Mouse (Mus musculus) forebrain, embryonic 15.5 days (tissue): Measurements from ENCODE around the gene Intu. TPM values are rescaled to one million over a fixed set of nuclear protein-coding genes. Genes with fewer than 3 reads are reported as not detected.

Experiments used
- ATAC-seq: fragments of 200-750 bp; cut with Nextera tagmentation; replicated peaks from 2 replicates; pipeline ENCODE4 v1.8.0; 2017; ENCODE audit warnings: mild to moderate bottlenecking, moderate TSS enrichment, moderate library complexity
- H3K27ac ChIP-seq: fragments of 300-500 bp; sonication (generic); replicated peaks from 2 replicates; pipeline ENCODE4 v1.5.1; 2015; ENCODE audit warnings: mild to moderate bottlenecking, inconsistent platforms
- H3K27me3 ChIP-seq: fragments of 300-500 bp; sonication (generic); 2 replicates; pipeline ENCODE4 v1.6.1; 2015; ENCODE audit warnings: inconsistent platforms
- H3K36me3 ChIP-seq: fragments of 300-500 bp; sonication (generic); 2 replicates; pipeline ENCODE4 v1.6.1; 2015; ENCODE audit warnings: mild to moderate bottlenecking, inconsistent platforms
- H3K4me1 ChIP-seq: fragments of 300-500 bp; sonication (generic); 2 replicates; pipeline ENCODE4 v1.6.1; 2015; ENCODE audit warnings: inconsistent platforms
- H3K4me2 ChIP-seq: fragments of 300-500 bp; sonication (generic); replicated peaks from 2 replicates; pipeline ENCODE4 v1.6.1; 2015; ENCODE audit warnings: mild to moderate bottlenecking, inconsistent platforms
- H3K4me3 ChIP-seq: fragments of 300-500 bp; sonication (generic); 2 replicates; pipeline ENCODE4 v1.5.1; 2015; ENCODE audit warnings: mild to moderate bottlenecking, inconsistent platforms
- H3K9ac ChIP-seq: fragments of 300-500 bp; sonication (generic); replicated peaks from 2 replicates; pipeline ENCODE4 v1.6.1; 2015; ENCODE audit warnings: mild to moderate bottlenecking, inconsistent platforms
- H3K9me3 ChIP-seq: fragments of 300-500 bp; sonication (generic); 2 replicates; pipeline ENCODE4 v1.6.1; 2016; ENCODE audit warnings: inconsistent platforms
- WGBS: fragments of 180-500 bp; shearing (Covaris S2); methylation state at CpG from one replicate; pipeline ENCODE4 v1.1.7; 2015; ENCODE audit warnings: mixed read lengths; 5-methylcytosine and 5-hydroxymethylcytosine counted together
- polyA plus RNA-seq: library from polyadenylated mRNA; unstranded; fragments of >200 nt; fragmentation: Nextera tagmentation; extraction: Ambion mirVana; gene quantifications from 2 replicates; pipeline ENCODE4 v1.2.1, GENCODE M21; 2015

Gene Intu
- polyA plus RNA-seq, 1 experiment from 2014 or later, result 4.8 TPM

- Histone ChIP-seq H3K4me1 (no peaks in the 10 kb centered on the region), H3K4me2 (no peak overlapping the region), H3K9me3 (no peaks in the 10 kb centered on the region), H3K27ac (no peak overlapping the region), H3K9ac (no peak overlapping the region), H3K36me3 (peaks cover 5% of the 10 kb centered on the region), H3K4me3 (no peak overlapping the region), H3K27me3 (no peaks in the 10 kb centered on the region)
- 87% methylated on average over 10 of the region's 10 CpGs for WGBS
- no peak for ATAC-seq
Observed at GRCm38 (mm10) chr3:40693435-40693834, 162.3 kb downstream of the Intu start.

DNA sequence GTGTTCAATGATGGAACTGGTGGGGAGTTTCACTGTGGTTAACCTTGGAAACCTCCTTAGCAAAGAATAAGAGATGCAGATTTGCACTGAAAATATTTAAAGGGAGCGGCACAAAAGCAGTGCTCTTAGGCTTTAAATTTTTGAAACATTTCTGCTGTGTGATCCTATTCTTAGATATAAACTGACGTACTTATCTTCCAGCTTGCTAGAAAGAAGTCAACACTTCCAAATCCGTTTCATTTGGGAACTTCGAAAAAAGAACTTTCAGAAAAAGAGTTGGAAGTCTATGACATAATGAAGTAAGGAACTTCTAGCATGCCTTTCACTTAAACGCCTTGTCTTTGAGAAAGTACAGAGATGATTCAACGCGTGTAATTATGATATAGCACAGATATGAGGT lies 162.9 kb downstream of the Intu start:
- Histone ChIP-seq H3K36me3 (peaks cover 5% of the 10 kb centered on the region), H3K4me1 (no peaks in the 10 kb centered on the region), H3K4me3 (no peak overlapping the region), H3K27ac (no peak overlapping the region), H3K9ac (no peak overlapping the region), H3K27me3 (no peaks in the 10 kb centered on the region), H3K9me3 (no peaks in the 10 kb centered on the region), H3K4me2 (no peak overlapping the region)
- ATAC-seq, result no peak
- 91% methylated on average over 7 of the region's 7 CpGs for WGBS

DNA sequence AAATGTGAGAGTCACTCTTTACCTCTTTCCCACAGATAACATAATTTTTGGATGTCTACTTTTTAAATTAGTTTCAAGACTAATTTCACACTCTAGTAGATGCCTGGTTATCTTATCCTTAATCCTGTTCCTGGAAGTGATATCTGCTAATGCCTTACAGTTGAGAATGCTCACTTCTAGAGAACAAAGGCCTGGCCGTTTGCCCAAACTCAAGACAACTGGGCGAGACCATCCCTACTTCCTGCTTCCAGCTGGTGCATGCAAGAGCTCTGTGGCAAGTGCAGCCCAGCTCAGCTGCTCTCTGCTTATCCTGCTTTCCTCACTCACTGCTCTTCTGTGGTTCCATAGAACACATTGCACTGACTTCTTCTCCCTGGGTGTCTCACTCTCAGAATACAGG lies 163.4 kb downstream of the Intu start:
- Histone ChIP-seq H3K4me1 (no peaks in the 10 kb centered on the region), H3K9ac (no peak overlapping the region), H3K4me2 (no peak overlapping the region), H3K27me3 (no peaks in the 10 kb centered on the region), H3K27ac (no peak overlapping the region), H3K4me3 (no peak overlapping the region), H3K36me3 (peaks cover 5% of the 10 kb centered on the region), H3K9me3 (no peaks in the 10 kb centered on the region)
- 57% methylated on average over 2 of the region's 2 CpGs for WGBS
- ATAC-seq, result no peak

- no peaks in the 10 kb centered on the region for H3K4me1 ChIP-seq
- H3K4me2 ChIP-seq, result no peak overlapping the region
- H3K9me3 ChIP-seq, result no peaks in the 10 kb centered on the region
- no peaks in the 10 kb centered on the region for H3K27me3 ChIP-seq
- H3K36me3 ChIP-seq, result peaks cover 5% of the 10 kb centered on the region
- no peak for ATAC-seq
- H3K27ac ChIP-seq, result no peak overlapping the region
- no peak overlapping the region for H3K9ac ChIP-seq
- no peak overlapping the region for H3K4me3 ChIP-seq
- 100% methylated on average over 2 of the region's 2 CpGs for WGBS
Observed at GRCm38 (mm10) chr3:40695162-40695561, 164.1 kb downstream of the Intu start.

DNA sequence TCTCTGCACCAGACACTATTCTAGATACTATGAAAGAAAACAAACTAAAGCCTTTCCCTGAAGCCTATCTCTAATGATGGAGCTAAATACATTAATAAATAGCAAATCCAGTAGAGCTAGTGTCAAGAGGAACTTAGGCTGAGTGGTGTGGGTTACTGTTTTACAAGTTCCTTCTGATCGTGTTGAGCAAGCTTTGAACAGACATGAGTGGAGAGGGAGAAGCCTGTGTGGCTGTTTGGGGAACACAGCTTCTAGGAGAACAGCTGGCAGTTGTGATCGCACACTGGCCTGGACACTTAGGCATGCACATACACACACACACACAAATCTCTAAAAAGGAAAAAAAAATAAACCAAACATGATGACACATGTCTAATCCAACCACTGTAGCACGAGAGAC lies 167.7 kb downstream of the Intu start:
- peaks cover 5% of the 10 kb centered on the region for H3K36me3 ChIP-seq
- no peaks in the 10 kb centered on the region for H3K27me3 ChIP-seq
- no peak overlapping the region for H3K4me2 ChIP-seq
- ATAC-seq, result no peak
- no peaks in the 10 kb centered on the region for H3K4me1 ChIP-seq
- no peak overlapping the region for H3K27ac ChIP-seq
- WGBS, result 91% methylated on average over 3 of the region's 3 CpGs
- no peak overlapping the region for H3K9ac ChIP-seq
- no peaks in the 10 kb centered on the region for H3K9me3 ChIP-seq
- no peak overlapping the region for H3K4me3 ChIP-seq

DNA sequence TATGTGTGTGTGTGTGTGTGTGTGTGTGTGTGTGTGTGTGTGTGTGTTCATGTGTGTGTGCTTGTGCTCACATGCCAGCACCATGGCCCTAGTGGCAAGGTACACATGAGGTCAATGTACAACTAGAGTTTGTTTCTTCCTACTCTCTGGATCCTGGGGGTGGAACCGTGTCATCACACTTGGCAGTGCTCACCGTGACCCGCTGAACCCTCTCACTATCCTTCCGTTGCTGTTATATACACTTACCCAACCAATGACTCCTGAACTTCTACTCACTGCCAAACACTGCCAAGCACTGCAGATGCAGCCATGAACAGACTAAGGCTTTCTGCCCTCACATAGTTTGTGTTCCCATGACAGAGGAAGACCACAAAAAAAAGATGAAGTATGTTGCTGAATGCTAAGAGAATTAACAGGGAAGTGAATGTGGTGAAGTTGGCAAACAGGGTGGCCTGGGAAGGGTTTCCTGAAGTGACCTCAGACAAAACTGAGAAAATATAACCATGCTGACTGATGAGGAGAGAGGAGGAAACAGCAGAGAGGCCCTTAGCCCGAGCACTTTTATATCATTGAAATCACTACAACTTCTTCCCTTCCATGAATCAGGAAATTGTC lies 173.8 kb downstream of the Intu start:
- Histone ChIP-seq H3K9me3 (no peaks in the 10 kb centered on the region), H3K36me3 (no peaks in the 10 kb centered on the region), H3K4me1 (no peaks in the 10 kb centered on the region), H3K27me3 (no peaks in the 10 kb centered on the region), H3K4me3 (no peak overlapping the region), H3K27ac (no peak overlapping the region), H3K9ac (no peak overlapping the region), H3K4me2 (no peak overlapping the region)
- 89% methylated on average over 5 of the region's 5 CpGs for WGBS
- ATAC-seq, result no peak

GRCm38 (mm10) chr3:40708655-40709054 lies 177.6 kb downstream of the Intu start, which contains the start of gene Slc25a31:
Gene Slc25a31, plus strand, starts transcription at chr3:40708855.
- no peak within 1 kb of the TSS for H3K27ac ChIP-seq
- 95% methylated on average over 30 of the region's 30 CpGs for WGBS

GRCm38 (mm10) chr3:40716056-40716455 lies 185.0 kb downstream of the Intu start:
- ATAC-seq, result no peak
- Histone ChIP-seq H3K36me3 (no peaks in the 10 kb centered on the region), H3K9me3 (no peaks in the 10 kb centered on the region), H3K4me1 (no peaks in the 10 kb centered on the region), H3K27me3 (no peaks in the 10 kb centered on the region), H3K9ac (no peak overlapping the region), H3K4me3 (no peak overlapping the region), H3K4me2 (no peak overlapping the region), H3K27ac (no peak overlapping the region)
- 23% methylated on average over 1 of the region's 1 CpGs for WGBS

More at GRCm38 (mm10) chr3:40708655-40709054, 177.6 kb downstream of the Intu start, which contains the start of gene Slc25a31:
- no peaks in the 10 kb centered on the region for H3K36me3 ChIP-seq
- H3K4me3 ChIP-seq, result no peak within 1 kb of the TSS
- H3K4me1 ChIP-seq, result no peaks in the 10 kb centered on the region
- no peaks in the 10 kb centered on the region for H3K9me3 ChIP-seq
- no peak within 1 kb of the TSS for H3K9ac ChIP-seq
- no peak within 1 kb of the TSS for H3K4me2 ChIP-seq
- no peaks in the 10 kb centered on the region for H3K27me3 ChIP-seq
- ATAC-seq, result no peak

DNA sequence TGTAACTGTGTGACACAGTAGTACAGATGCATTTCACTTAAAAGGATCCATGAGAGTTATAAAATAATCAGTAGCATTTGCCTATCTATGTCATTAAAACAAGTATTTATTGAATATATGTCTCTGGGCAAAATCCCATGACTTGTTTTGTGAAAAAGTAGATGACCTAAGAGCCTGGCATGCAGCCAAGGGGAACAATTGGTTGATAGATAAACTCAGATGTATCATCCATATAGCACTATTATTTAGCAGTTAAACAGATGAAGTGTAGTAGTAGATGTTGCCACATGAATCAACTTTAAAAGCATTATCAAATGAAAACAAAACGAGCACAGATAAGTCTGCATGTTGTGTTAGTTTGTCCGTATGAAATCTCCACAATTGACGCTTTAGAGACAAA lies 187.9 kb downstream of the Intu start:
- Histone ChIP-seq H3K4me2 (no peak overlapping the region), H3K4me1 (no peaks in the 10 kb centered on the region), H3K9me3 (no peaks in the 10 kb centered on the region), H3K9ac (no peak overlapping the region), H3K27ac (no peak overlapping the region), H3K36me3 (no peaks in the 10 kb centered on the region), H3K27me3 (no peaks in the 10 kb centered on the region), H3K4me3 (no peak overlapping the region)
- WGBS, result 84% methylated on average over 3 of the region's 3 CpGs
- ATAC-seq, result no peak

- no peaks in the 10 kb centered on the region for H3K4me1 ChIP-seq
- no peak for ATAC-seq
- no peak overlapping the region for H3K4me3 ChIP-seq
- H3K9me3 ChIP-seq, result no peaks in the 10 kb centered on the region
- no peaks in the 10 kb centered on the region for H3K27me3 ChIP-seq
- H3K9ac ChIP-seq, result no peak overlapping the region
- WGBS, result 88% methylated on average over 6 of the region's 6 CpGs
- H3K27ac ChIP-seq, result no peak overlapping the region
- H3K4me2 ChIP-seq, result no peak overlapping the region
- no peaks in the 10 kb centered on the region for H3K36me3 ChIP-seq
Observed at GRCm38 (mm10) chr3:40738381-40738912, 207.4 kb downstream of the Intu start.

DNA sequence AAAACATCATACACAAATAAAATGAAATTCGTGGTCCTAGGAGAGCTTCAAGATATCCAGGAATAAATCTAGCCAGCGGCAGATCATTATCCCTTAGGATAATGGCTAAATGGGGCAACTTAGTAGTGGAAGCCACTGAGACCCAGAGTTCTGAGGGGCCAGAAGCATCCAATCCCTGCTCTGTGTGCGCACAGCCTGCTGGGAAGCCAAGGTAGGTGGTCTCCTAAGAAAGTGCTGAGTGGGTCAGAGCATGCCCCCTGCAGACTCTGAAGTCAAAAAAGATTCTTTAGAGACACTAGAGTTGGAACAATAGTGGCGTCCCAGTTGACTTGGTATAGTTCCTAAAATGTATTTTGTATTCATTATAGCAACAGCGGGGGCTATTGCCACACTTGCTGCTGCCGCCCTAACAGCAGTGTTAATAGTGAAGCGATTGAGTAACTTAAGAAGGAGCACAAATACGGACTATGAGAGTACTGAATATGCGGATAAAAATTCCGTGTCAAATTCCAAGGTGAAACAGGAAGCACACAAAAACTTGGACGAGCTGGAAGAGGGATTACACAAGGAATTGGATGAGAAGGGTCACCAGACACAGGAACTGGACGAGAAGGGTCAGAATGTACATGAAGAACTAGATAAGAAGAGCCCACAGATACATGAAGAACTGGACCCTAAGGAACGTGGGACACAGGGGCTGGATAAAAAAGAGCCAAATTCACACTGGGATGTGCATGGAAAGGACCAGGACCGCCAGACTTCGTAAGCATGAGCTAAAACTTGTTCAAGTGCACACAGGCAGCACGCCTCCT lies 213.1 kb downstream of the Intu start, which contains the start of gene Hspa4l:
TSS of gene Hspa4l (plus strand) at position 472 of the 812 bp plus-strand sequence.
- H3K4me3 ChIP-seq, result peak within 1 kb of the TSS; percentile 75
- peaks cover 19% of the 10 kb centered on the region for H3K4me1 ChIP-seq
- peak within 1 kb of the TSS; percentile 67 for H3K4me2 ChIP-seq
- ATAC-seq, result no peak
- 14% methylated on average over 16 of the region's 16 CpGs for WGBS
- no peaks in the 10 kb centered on the region for H3K27me3 ChIP-seq
- H3K36me3 ChIP-seq, result no peaks in the 10 kb centered on the region
- H3K9me3 ChIP-seq, result no peaks in the 10 kb centered on the region
- peak within 1 kb of the TSS; percentile 87 for H3K27ac ChIP-seq
- H3K9ac ChIP-seq, result peak within 1 kb of the TSS; percentile 81

DNA sequence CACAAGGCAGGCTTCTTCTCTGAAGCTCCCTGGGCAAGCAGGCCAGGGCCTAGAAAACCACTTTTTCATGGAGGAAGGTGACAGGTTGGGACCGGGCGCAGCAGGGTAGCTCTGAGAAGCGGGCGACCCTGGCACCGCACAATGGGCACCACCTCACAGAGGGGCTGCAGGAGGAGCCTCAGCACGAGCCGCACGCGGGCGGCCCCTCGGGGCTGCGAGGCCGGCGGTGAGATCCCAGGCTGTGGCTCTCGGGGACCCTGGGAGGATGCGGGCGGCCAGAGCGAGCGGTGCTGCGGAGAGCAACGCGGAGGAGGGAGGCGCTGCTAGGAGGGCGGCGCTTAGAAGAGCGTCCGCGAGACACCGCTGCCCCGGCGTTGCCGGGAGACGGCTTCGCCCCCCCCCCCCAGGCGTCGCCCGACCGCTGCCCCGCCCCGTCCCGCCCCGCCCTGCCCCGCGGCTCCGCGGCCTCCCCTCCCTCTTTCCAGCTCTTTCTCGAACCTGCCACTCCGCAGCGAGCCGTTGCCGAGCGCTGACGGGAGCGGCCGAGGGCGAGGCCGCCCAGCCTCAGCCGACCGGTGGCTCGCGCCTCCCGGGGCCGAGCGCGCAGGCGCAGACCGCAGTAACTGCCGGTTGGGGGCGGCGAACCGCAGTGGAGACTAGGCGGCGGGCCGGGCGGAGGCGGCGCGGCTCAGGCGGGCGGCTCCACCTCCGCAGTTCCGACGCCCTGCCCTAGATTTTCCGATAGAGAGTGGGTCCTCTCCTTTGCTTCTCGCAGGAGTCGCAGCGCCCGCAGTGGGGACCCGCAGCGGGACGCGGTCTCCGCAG lies 214.0 kb downstream of the Intu start:
- peaks cover 19% of the 10 kb centered on the region for H3K4me1 ChIP-seq
- peak overlapping the region; percentile 87 for H3K27ac ChIP-seq
- peak; percentile 98 for ATAC-seq
- peak overlapping the region; percentile 75 for H3K4me3 ChIP-seq
- 0% methylated on average over 70 of the region's 93 CpGs for WGBS
- H3K36me3 ChIP-seq, result no peaks in the 10 kb centered on the region
- no peaks in the 10 kb centered on the region for H3K27me3 ChIP-seq
- H3K9me3 ChIP-seq, result no peaks in the 10 kb centered on the region
- H3K9ac ChIP-seq, result peak overlapping the region; percentile 81
- peak overlapping the region; percentile 67 for H3K4me2 ChIP-seq
